Mouse (Mus musculus) C2C12 (cell line): ENCODE measurements around the gene Hykk. TPM values are rescaled to one million over a fixed set of nuclear protein-coding genes. Genes with fewer than 3 reads are reported as not detected.

Source experiments
- H3K27me3 ChIP-seq: one replicate; pipeline ENCODE4 v1.6.1; 2011; ENCODE audit not compliant: control insufficient read depth, insufficient read depth, insufficient read length
- H3K36me3 ChIP-seq: one replicate; pipeline ENCODE4 v1.6.1; 2011; ENCODE audit not compliant: control insufficient read depth, insufficient read depth
- H3K4me3 ChIP-seq: one replicate; pipeline ENCODE4 v1.5.1; 2011; ENCODE audit warnings: mild to moderate bottlenecking, control low read depth; ENCODE audit not compliant: poor library complexity, insufficient read depth, severe bottlenecking
- H3K79me2 ChIP-seq: one replicate; pipeline ENCODE4 v1.6.1; 2011; ENCODE audit not compliant: control insufficient read depth, insufficient read depth
- H3K79me3 ChIP-seq: one replicate; pipeline ENCODE4 v1.6.1; 2011; ENCODE audit warnings: low read depth, control low read depth
- H3ac ChIP-seq: one replicate; pipeline ENCODE3; 2011; ENCODE audit warnings: low read depth; ENCODE audit not compliant: control insufficient read depth, insufficient read length
- CEBPB ChIP-seq: IDR thresholded peaks from one replicate; pipeline ENCODE4 v1.6.1; 2011; ENCODE audit warnings: low read depth, mild to moderate bottlenecking, control low read depth, moderate library complexity
- CTCF ChIP-seq: IDR thresholded peaks from one replicate; pipeline ENCODE4 v1.5.1; 2011; ENCODE audit not compliant: control insufficient read depth, insufficient read depth, insufficient read length
- FOSL1 ChIP-seq: IDR thresholded peaks from one replicate; pipeline ENCODE4 v1.8.0; 2011; ENCODE audit warnings: mild to moderate bottlenecking, low read length; ENCODE audit not compliant: poor library complexity, insufficient read depth, severe bottlenecking
- MAX ChIP-seq: IDR thresholded peaks from one replicate; pipeline ENCODE4 v1.6.1; 2011; ENCODE audit warnings: mild to moderate bottlenecking, control low read depth
- MYOD1 ChIP-seq: IDR thresholded peaks from one replicate; pipeline ENCODE4 v1.6.1; 2011; ENCODE audit warnings: low read depth; ENCODE audit not compliant: control insufficient read depth, insufficient read length
- MYOG ChIP-seq: IDR thresholded peaks from one replicate; pipeline ENCODE4 v1.6.1; 2011; ENCODE audit not compliant: control insufficient read depth, insufficient read length; ENCODE audit errors: extremely low read depth
- USF1 ChIP-seq: IDR thresholded peaks from one replicate; pipeline ENCODE4 v1.6.1; 2011; ENCODE audit warnings: low read depth, mild to moderate bottlenecking, control low read depth, moderate library complexity
- polyA plus RNA-seq: library from polyadenylated mRNA; unstranded; fragments of >200 nt; fragmentation: generic; extraction: Trizol; gene quantifications from one replicate; pipeline ENCODE4 v1.2.1, GENCODE M21; 2012; ENCODE audit warnings: missing spikeins

Hykk gene
- polyA plus RNA-seq, 1 experiment = 0.08 TPM

DNA sequence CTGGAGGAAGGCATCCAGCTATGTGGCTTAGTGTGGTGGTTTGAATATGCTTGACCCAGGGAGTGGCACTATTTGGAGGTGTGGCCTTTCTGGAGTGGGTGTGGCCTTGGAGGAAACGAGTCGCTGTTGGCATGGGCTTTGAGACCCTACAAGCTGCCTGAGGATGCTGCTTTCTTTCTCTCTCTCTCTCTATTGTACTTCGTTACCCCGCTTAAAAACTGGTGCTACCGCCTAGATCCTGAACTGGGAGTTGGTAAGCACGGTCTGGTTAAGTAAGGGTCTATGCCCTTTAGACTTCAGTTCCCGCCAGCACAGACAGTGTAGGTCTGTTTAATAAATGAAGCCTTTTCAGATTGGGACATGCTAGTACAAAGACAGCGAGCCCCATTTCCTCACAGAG, 682 bp upstream of the Hykk start:
- Histone ChIP-seq H3K4me3 (no peak overlapping the region), H3K79me3 (no peaks in the 10 kb centered on the region), H3K36me3 (peaks cover 12% of the 10 kb centered on the region), H3K79me2 (no peaks in the 10 kb centered on the region), H3ac (no peak overlapping the region), H3K27me3 (no peaks in the 10 kb centered on the region)
- no peak for TF ChIP-seq CEBPB
- no peak for TF ChIP-seq MYOD1
- no peak for TF ChIP-seq MAX
- TF ChIP-seq USF1 = no peak
- TF ChIP-seq CTCF = no peak
- no peak for TF ChIP-seq MYOG
- TF ChIP-seq FOSL1 = no peak

- Histone ChIP-seq H3K27me3 (no peaks in the 10 kb centered on the region), H3K36me3 (peaks cover 2% of the 10 kb centered on the region), H3ac (no peak overlapping the region), H3K79me2 (no peaks in the 10 kb centered on the region), H3K79me3 (no peaks in the 10 kb centered on the region), H3K4me3 (no peak overlapping the region)
- no peak for TF ChIP-seq CTCF
- TF ChIP-seq MAX = no peak
- TF ChIP-seq USF1 = no peak
- no peak for TF ChIP-seq MYOD1
- TF ChIP-seq FOSL1 = no peak
- no peak for TF ChIP-seq CEBPB
- no peak for TF ChIP-seq MYOG
Measured at GRCm38 (mm10) chr9:54918191-54918590, 1.1 kb downstream of the Hykk start.

DNA sequence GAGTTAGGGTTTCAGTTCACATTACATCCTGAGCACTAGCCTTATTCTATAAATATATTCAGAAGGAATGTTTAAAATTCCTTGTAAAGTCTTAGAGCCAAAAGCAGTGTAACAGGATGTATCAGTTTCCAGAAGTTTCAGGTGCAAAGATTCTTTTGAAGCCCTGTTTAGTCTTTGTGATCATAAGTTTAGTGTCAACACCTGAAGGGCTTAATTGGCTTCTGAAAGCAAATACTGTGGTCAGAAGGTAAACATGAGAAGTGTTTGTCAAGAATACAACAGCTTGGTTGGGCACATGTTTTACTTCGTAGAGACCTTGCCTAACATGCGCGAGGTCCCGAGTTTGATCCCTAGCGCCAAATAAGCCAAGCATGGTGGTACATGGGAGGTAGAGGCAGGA, 1.7 kb downstream of the Hykk start:
- Histone ChIP-seq H3ac (no peak overlapping the region), H3K27me3 (no peaks in the 10 kb centered on the region), H3K36me3 (no peaks in the 10 kb centered on the region), H3K4me3 (no peak overlapping the region), H3K79me2 (no peaks in the 10 kb centered on the region), H3K79me3 (no peaks in the 10 kb centered on the region)
- TF ChIP-seq USF1 = no peak
- no peak for TF ChIP-seq FOSL1
- no peak for TF ChIP-seq MAX
- no peak for TF ChIP-seq CEBPB
- no peak for TF ChIP-seq MYOD1
- TF ChIP-seq CTCF = no peak
- no peak for TF ChIP-seq MYOG

GRCm38 (mm10) chr9:54919946-54920345, 2.9 kb downstream of the Hykk start:
- no peaks in the 10 kb centered on the region for H3K79me2 ChIP-seq
- no peaks in the 10 kb centered on the region for H3K79me3 ChIP-seq
- TF ChIP-seq MYOG (no peak), CTCF (no peak), CEBPB (no peak), FOSL1 (no peak), MAX (no peak)
- H3ac ChIP-seq = no peak overlapping the region
- H3K36me3 ChIP-seq = no peaks in the 10 kb centered on the region
- no peak overlapping the region for H3K4me3 ChIP-seq
- H3K27me3 ChIP-seq = no peaks in the 10 kb centered on the region

DNA sequence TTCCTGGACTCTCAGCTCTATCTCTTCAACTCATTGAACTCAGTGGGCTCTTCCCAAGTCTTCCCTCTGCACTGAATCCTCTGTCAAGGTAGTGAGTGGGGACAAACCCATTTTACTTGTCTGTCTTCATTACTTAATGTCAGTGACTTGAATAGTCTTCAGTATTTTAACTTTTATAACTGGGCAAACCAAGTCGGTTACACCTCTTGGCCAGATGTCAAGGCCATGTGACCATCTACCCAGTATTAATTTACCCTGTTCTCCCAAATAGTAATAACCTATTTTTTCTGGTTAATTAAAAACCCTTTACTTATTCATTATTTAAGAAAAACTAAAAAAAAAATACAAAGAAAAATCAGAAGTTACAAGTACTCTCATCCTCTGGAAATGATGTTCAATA, 13.7 kb downstream of the Hykk start:
- H3K79me3 ChIP-seq = no peaks in the 10 kb centered on the region

GRCm38 (mm10) chr9:54931765-54932164, 14.7 kb downstream of the Hykk start:
- Histone ChIP-seq H3K4me3 (no peak overlapping the region), H3K79me3 (no peaks in the 10 kb centered on the region), H3K27me3 (no peaks in the 10 kb centered on the region), H3ac (no peak overlapping the region), H3K36me3 (no peaks in the 10 kb centered on the region), H3K79me2 (no peaks in the 10 kb centered on the region)
- no peak for TF ChIP-seq MYOG
- TF ChIP-seq CTCF = no peak

More for the DNA sequence above, 13.7 kb downstream of the Hykk start:
- Histone ChIP-seq H3K27me3 (no peaks in the 10 kb centered on the region), H3K36me3 (no peaks in the 10 kb centered on the region), H3K4me3 (no peak overlapping the region), H3ac (no peak overlapping the region), H3K79me2 (no peaks in the 10 kb centered on the region)
- no peak for TF ChIP-seq USF1
